Comparison of ENCODE assay signal across 12 mouse cellular contexts in genomic region chr13:73345102-73345890, GRCm38 (mm10). TPM values are rescaled to one million over a fixed set of nuclear protein-coding genes. Genes with fewer than 3 reads are reported as not detected.
DNase-seq lines count a peak whose midpoint lies in the region; ATAC-seq and TF ChIP-seq lines count a peak whose summit lies in the region.
"Had no signal": no experiment of that assay in that cellular context is flagged by ENCODE, and none has a peak within 500 bp of the region (broad histone marks: within the 10 kb centered on the region; RNA-seq: fewer than 3 reads in every experiment).

No protein-coding gene starts in this region.

- no peak for DNase-seq in gastrocnemius, adult 2 months
- DNase-seq in gastrocnemius, postnatal 4 days (ENCODE audit: low spot score in 2 of 2): no peak
- peak; percentile 31 for DNase-seq in lung, postnatal 36 days
- DNase-seq in lung, adult 18-20 months: no peak
- peak; percentile 43 for DNase-seq in thymus, postnatal 14 days
- no peak for DNase-seq in cerebellum, adult 2 months
- no peak for DNase-seq in cerebellum, adult 9-10 months
- DNase-seq: gastrocnemius, postnatal 25 days had no signal

- peak; percentile 30; the same call in 1 of the 2 replicates for TF ChIP-seq CTCF in gastrocnemius, adult 2 months (IDR thresholded peaks at IDR 0.05)
- TF ChIP-seq CTCF in cerebellum, adult 2 months (IDR thresholded peaks at IDR 0.05; ENCODE audit: borderline replicate concordance, insufficient read depth, low read depth, low read length): no peak

- no peaks in the 10 kb centered on the region for H3K27me3 ChIP-seq in cerebellum, adult 2 months (ENCODE audit: control insufficient read depth, insufficient read depth, low read length)
- H3K27me3 ChIP-seq: limb, embryonic 12.5 days; neural tube, embryonic 12.5 days; stomach, embryonic 15.5 days had no signal

- no peaks in the 10 kb centered on the region for H3K4me1 ChIP-seq in cerebellum, adult 2 months (ENCODE audit: control insufficient read depth, insufficient read depth, low read length)
- H3K4me1 ChIP-seq: neural tube, embryonic 12.5 days; stomach, embryonic 15.5 days had no signal

- WGBS in cerebellum, adult 2 months: 77% methylated on average over 9 of the region's 9 CpGs

- intact Hi-C loops in gastrocnemius, adult 2 months (cut with DNase I): no loop called here

- TF ChIP-seq POLR2A in cerebellum, adult 2 months (IDR thresholded peaks at IDR 0.05; ENCODE audit: borderline replicate concordance, insufficient read depth, low read length): no peak

- H3K27ac ChIP-seq in gastrocnemius, adult 2 months: no peak overlapping the region
- H3K27ac ChIP-seq in cerebellum, adult 2 months (ENCODE audit: insufficient read depth, low read length): no peak overlapping the region
- H3K27ac ChIP-seq: limb, embryonic 12.5 days; neural tube, embryonic 12.5 days; stomach, embryonic 15.5 days had no signal

- ATAC-seq in common myeloid progenitor, adult 5-6 weeks (replicated peaks; ENCODE audit: low read depth, poor library complexity, severe bottlenecking): peak; percentile 78

- H3K4me3 ChIP-seq in gastrocnemius, adult 2 months: no peak overlapping the region
- H3K4me3 ChIP-seq in cerebellum, adult 2 months (replicated peaks; ENCODE audit: insufficient read depth, low read depth, low read length): no peak overlapping the region
- H3K4me3 ChIP-seq: limb, embryonic 12.5 days; neural tube, embryonic 12.5 days; stomach, embryonic 15.5 days had no signal

RNA-seq across cellular contexts. Expression of gene Ndufs6, which starts 17.0 kb away (rescaled TPM):
- 100 to 1,000 TPM; 406 to 531 TPM for total RNA-seq in gastrocnemius, adult 2 months (2021)
- total RNA-seq in gastrocnemius, postnatal 4 days (2021): 100 to 1,000 TPM; 246 TPM
- 95.3 and 141 TPM in 2 replicates for total RNA-seq in common myeloid progenitor, adult 5-6 weeks (2017)
- 271 and 306 TPM in 2 replicates for polyA plus RNA-seq in cerebellum, adult 2 months (2012; rRNA removed)

RNA-seq across cellular contexts. Expression of gene Mrpl36, which starts 17.0 kb away (rescaled TPM):
- 10 to 100 TPM; 36.5 to 47.4 TPM for total RNA-seq in gastrocnemius, adult 2 months (2021)
- 10 to 100 TPM; 31.9 to 34.4 TPM for total RNA-seq in gastrocnemius, postnatal 4 days (2021)
- total RNA-seq in common myeloid progenitor, adult 5-6 weeks (2017): 40.0 and 53.1 TPM in 2 replicates
- 72.6 and 74.3 TPM in 2 replicates for polyA plus RNA-seq in cerebellum, adult 2 months (2012; rRNA removed)

Comparison
In these comparisons a context has a peak if more than half of its experiments do, and no peak if none do; other contexts are left out.
1. DNase-seq: peak in lung, postnatal 36 days (single experiment) and thymus, postnatal 14 days (single experiment); none in gastrocnemius, adult 2 months (single experiment), gastrocnemius, postnatal 4 days (0 of 2), lung, adult 18-20 months (0 of 2), cerebellum, adult 2 months (0 of 2) and cerebellum, adult 9-10 months (single experiment).